Comparison of ENCODE assay signal across 8 mouse cellular contexts in the genomic region with DNA sequence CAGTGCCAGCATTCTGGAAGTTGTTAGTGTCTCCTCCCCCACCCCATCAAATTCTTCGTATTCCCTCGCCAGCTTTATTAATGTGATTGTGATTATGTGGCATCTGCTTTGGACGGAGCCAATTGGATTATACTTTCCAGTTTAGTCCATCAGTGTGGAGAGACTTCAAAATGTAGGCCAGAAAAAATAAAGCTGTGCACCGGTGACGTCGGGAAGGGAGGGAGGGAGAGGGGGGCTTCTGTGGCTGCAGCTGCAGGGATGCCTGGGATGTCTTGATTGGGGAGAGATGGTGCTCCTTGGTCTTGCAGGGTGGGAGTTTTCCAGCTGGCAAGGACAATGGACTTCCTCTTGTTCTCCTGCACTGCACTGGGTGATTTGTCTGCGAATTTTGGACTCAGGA.
A peak's percentile ranks its signal among the peaks of the same experiment; 100 is the strongest.
DNase-seq lines count a peak whose midpoint lies in the region; ATAC-seq and TF ChIP-seq lines count a peak whose summit lies in the region.

No protein-coding gene starts in this region.

- DNase-seq in MN1 (ENCODE audit: low spot score) = peak; percentile 23
- peak; percentile 41 for DNase-seq in embryonic facial prominence, embryonic 10.5 days (ENCODE audit: low spot score)
- peak; percentile 28 for DNase-seq in heart, postnatal 25 days (ENCODE audit: low spot score)
- DNase-seq in limb, embryonic 14.5 days (ENCODE audit: low spot score) = peak; percentile 20
- DNase-seq in thymus, adult 2 months = no peak
- no peak for DNase-seq in urinary bladder, postnatal 4 days (ENCODE audit: low spot score in 2 of 2)
- no peak for DNase-seq in left cerebral cortex, adult 11 months (ENCODE audit: low spot score)

- intact Hi-C loops in heart, postnatal 25 days (cut with DNase I) = loop anchor here (5.0 to 10.0 kb wide), 3 partner anchors 67 to 330 kb away; no protein-coding TSS in a partner anchor

- H3K4me3 ChIP-seq in embryonic facial prominence, embryonic 10.5 days = no peak overlapping the region
- no peak overlapping the region for H3K4me3 ChIP-seq in limb, embryonic 14.5 days (replicated peaks; ENCODE audit: low read length)
- H3K4me3 ChIP-seq in stomach, embryonic 14.5 days (ENCODE audit: low read depth, low read length) = no peak overlapping the region
- H3K4me3 ChIP-seq in thymus, adult 2 months (ENCODE audit: control insufficient read depth, insufficient read depth, low read length) = no peak overlapping the region

- peak overlapping the region; percentile 7 for H3K27ac ChIP-seq in embryonic facial prominence, embryonic 10.5 days (replicated peaks)
- H3K27ac ChIP-seq in limb, embryonic 14.5 days (replicated peaks; ENCODE audit: low read depth, low read length) = no peak overlapping the region
- H3K27ac ChIP-seq in stomach, embryonic 14.5 days (ENCODE audit: low read length) = no peak overlapping the region
- H3K27ac ChIP-seq in thymus, adult 2 months (ENCODE audit: control insufficient read depth, insufficient read depth, low read length) = no peak overlapping the region

- 30% methylated on average over 7 of the region's 7 CpGs for WGBS in embryonic facial prominence, embryonic 10.5 days
- WGBS in limb, embryonic 14.5 days = 35% methylated on average over 7 of the region's 7 CpGs
- 39% methylated on average over 7 of the region's 7 CpGs for WGBS in stomach, embryonic 14.5 days
- WGBS in thymus, adult 2 months = 86% methylated on average over 7 of the region's 7 CpGs

- ATAC-seq in limb, embryonic 14.5 days (ENCODE audit: low FRiP score, low read depth) = no peak
- ATAC-seq in stomach, embryonic 14.5 days (ENCODE audit: insufficient number of reproducible peaks, insufficient read depth, low FRiP score, low read depth) = peak; percentile 53; the same call in 1 of the 2 replicates

- H3K27me3 ChIP-seq in embryonic facial prominence, embryonic 10.5 days (replicated peaks; ENCODE audit: low read depth, poor library complexity, severe bottlenecking) = no peaks in the 10 kb centered on the region
- H3K27me3 ChIP-seq in limb, embryonic 14.5 days (ENCODE audit: control insufficient read depth, insufficient read depth, low read length) = no peaks in the 10 kb centered on the region
- no peaks in the 10 kb centered on the region for H3K27me3 ChIP-seq in stomach, embryonic 14.5 days (ENCODE audit: control insufficient read depth, insufficient read depth, low read length)
- no peaks in the 10 kb centered on the region for H3K27me3 ChIP-seq in thymus, adult 2 months (ENCODE audit: control insufficient read depth, insufficient read depth, low read length)

- H3K4me1 ChIP-seq in embryonic facial prominence, embryonic 10.5 days = peaks cover 31% of the 10 kb centered on the region
- peaks cover 14% of the 10 kb centered on the region for H3K4me1 ChIP-seq in limb, embryonic 14.5 days (ENCODE audit: control insufficient read depth, insufficient read depth, low read length)
- H3K4me1 ChIP-seq in stomach, embryonic 14.5 days (ENCODE audit: control insufficient read depth, insufficient read depth, low read length) = 0 out of 2 replicates have a peak, but pooled peaks cover 4% of the 10 kb centered on the region
- no peaks in the 10 kb centered on the region for H3K4me1 ChIP-seq in thymus, adult 2 months (replicated peaks; ENCODE audit: control insufficient read depth, insufficient read depth, low read length)

- no peak overlapping the region for H3K9ac ChIP-seq in limb, embryonic 14.5 days (ENCODE audit: low read depth, low read length, severe bottlenecking)
- no peak overlapping the region for H3K9ac ChIP-seq in stomach, embryonic 14.5 days (replicated peaks; ENCODE audit: low read depth, low read length)

- H3K9me3 ChIP-seq in embryonic facial prominence, embryonic 10.5 days = no peaks in the 10 kb centered on the region
- no peaks in the 10 kb centered on the region for H3K9me3 ChIP-seq in limb, embryonic 14.5 days (ENCODE audit: control insufficient read depth, low read length)
- no peaks in the 10 kb centered on the region for H3K9me3 ChIP-seq in stomach, embryonic 14.5 days (ENCODE audit: control insufficient read depth, low read depth, low read length)

- H3K4me2 ChIP-seq in limb, embryonic 14.5 days (replicated peaks; ENCODE audit: low read depth, low read length, severe bottlenecking) = 0 out of 2 replicates have a peak overlapping the region, but pooled peaks have one; percentile 19
- no peak overlapping the region; the same call in 1 of the 2 replicates for H3K4me2 ChIP-seq in stomach, embryonic 14.5 days (replicated peaks; ENCODE audit: low read depth, low read length)

- no peak for TF ChIP-seq CTCF in thymus, adult 2 months (IDR thresholded peaks at IDR 0.05; ENCODE audit: borderline replicate concordance, control insufficient read depth, extremely low read depth, insufficient read depth, low read length, poor library complexity)

- no peaks in the 10 kb centered on the region for H3K36me3 ChIP-seq in embryonic facial prominence, embryonic 10.5 days (replicated peaks)
- no peaks in the 10 kb centered on the region for H3K36me3 ChIP-seq in limb, embryonic 14.5 days (ENCODE audit: control insufficient read depth, insufficient read depth, low read length)
- no peaks in the 10 kb centered on the region for H3K36me3 ChIP-seq in stomach, embryonic 14.5 days (ENCODE audit: control insufficient read depth, insufficient read depth, low read length)
- no peaks in the 10 kb centered on the region for H3K36me3 ChIP-seq in thymus, adult 2 months (ENCODE audit: control insufficient read depth, insufficient read depth, low read length)

- no peak for TF ChIP-seq POLR2A in limb, embryonic 14.5 days (IDR thresholded peaks at IDR 0.05; ENCODE audit: borderline replicate concordance, extremely low read depth, insufficient read depth, insufficient read length)
- no peak for TF ChIP-seq POLR2A in thymus, adult 2 months (IDR thresholded peaks at IDR 0.05; ENCODE audit: control insufficient read depth, extremely low read depth, insufficient read depth, low read length, poor library complexity)

Comparison
In these comparisons a context has a peak if more than half of its experiments do, and no peak if none do; other contexts are left out.
1. DNase-seq: peak in MN1 (single experiment), embryonic facial prominence, embryonic 10.5 days (single experiment), heart, postnatal 25 days (single experiment) and limb, embryonic 14.5 days (single experiment); none in thymus, adult 2 months (single experiment), urinary bladder, postnatal 4 days (0 of 2) and left cerebral cortex, adult 11 months (single experiment).